Mouse (Mus musculus) liver, embryonic 16.5 days (tissue): ENCODE measurements around the gene Gtf2h1. TPM values are rescaled to one million over a fixed set of nuclear protein-coding genes. Genes with fewer than 3 reads are reported as not detected.

ENCODE experiments used
- ATAC-seq: fragments of 200-750 bp; cut with Nextera tagmentation; 2 replicates; pipeline ENCODE4 v1.8.0; 2017; ENCODE audit warnings: low read depth, mild to moderate bottlenecking, moderate number of reproducible peaks, moderate library complexity
- H3K27ac ChIP-seq: fragments of 300-500 bp; sonication (generic); 2 replicates; pipeline ENCODE4 v1.5.1; 2014; ENCODE audit warnings: mild to moderate bottlenecking, low read length
- H3K27me3 ChIP-seq: fragments of 300-500 bp; sonication (generic); 2 replicates; pipeline ENCODE4 v1.6.1; 2014; ENCODE audit warnings: low read depth, low read length, mixed read lengths; ENCODE audit not compliant: control insufficient read depth, insufficient read depth
- H3K36me3 ChIP-seq: fragments of 300-500 bp; sonication (generic); 2 replicates; pipeline ENCODE4 v1.6.1; 2014; ENCODE audit warnings: mild to moderate bottlenecking; ENCODE audit not compliant: control insufficient read depth, insufficient read depth
- H3K4me1 ChIP-seq: fragments of 300-500 bp; sonication (generic); 2 replicates; pipeline ENCODE4 v1.6.1; 2014; ENCODE audit warnings: low read depth, low read length, mixed read lengths; ENCODE audit not compliant: control insufficient read depth
- H3K4me2 ChIP-seq: fragments of 300-500 bp; sonication (generic); 2 replicates; pipeline ENCODE4 v1.6.1; 2014; ENCODE audit warnings: low read depth, low read length, mixed read lengths
- H3K4me3 ChIP-seq: fragments of 300-500 bp; sonication (generic); 2 replicates; pipeline ENCODE4 v1.5.1; 2014; ENCODE audit warnings: low read depth, mild to moderate bottlenecking, low read length
- H3K9ac ChIP-seq: fragments of 300-500 bp; sonication (generic); 2 replicates; pipeline ENCODE4 v1.6.1; 2014; ENCODE audit warnings: low read depth, low read length
- H3K9me3 ChIP-seq: fragments of 300-500 bp; sonication (generic); replicated peaks from 2 replicates; pipeline ENCODE4 v1.6.1; 2016; ENCODE audit warnings: low read length; ENCODE audit not compliant: control insufficient read depth
- WGBS: fragments of 180-500 bp; shearing (Covaris S2); extraction: QIAGEN DNeasy Blood & Tissue Kit; methylation state at CpG from one replicate; pipeline ENCODE4 v1.1.7; 2014; ENCODE audit not compliant: insufficient replicate concordance; 5-methylcytosine and 5-hydroxymethylcytosine counted together
- polyA plus RNA-seq: library from polyadenylated mRNA; unstranded; fragments of >200 nt; fragmentation: Nextera tagmentation; extraction: Ambion mirVana; gene quantifications from 2 replicates; pipeline ENCODE4 v1.2.1, GENCODE M21; 2015

Gene Gtf2h1
- polyA plus RNA-seq, 1 experiment from 2014 or later = 22.7 TPM

DNA sequence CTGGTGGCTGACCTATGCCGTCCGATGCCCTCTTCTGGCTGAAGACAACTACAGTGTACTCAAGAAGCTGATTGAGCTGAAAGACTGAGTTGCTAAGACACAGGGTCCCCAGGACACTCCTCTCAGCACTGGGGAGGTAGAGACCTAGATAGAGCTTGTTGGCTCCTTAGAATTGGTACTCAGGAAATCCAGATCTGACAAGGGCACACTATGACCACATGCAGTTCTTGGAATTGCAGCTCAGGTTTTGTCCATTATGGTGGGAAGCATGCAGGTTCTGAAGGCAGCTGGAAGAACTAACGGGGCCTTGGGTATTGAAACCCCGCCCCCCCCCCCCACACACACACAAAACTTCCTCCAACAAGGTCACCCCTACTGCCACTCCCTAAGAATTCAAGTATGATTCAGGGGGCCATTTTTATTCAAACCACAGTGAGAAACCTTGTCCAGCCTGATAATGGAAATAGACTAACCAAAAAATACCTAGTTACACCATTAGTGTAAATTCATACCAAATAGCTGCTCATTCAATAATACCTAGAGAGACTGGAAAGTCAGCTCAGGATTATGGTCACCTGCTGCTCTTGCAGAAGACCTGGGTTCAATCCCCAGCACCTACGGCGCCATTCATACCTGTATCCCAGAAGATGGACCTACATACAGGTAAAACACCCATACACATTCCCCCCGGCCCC, 60.1 kb downstream of the Gtf2h1 start:
- Histone ChIP-seq H3K27me3 (no peaks in the 10 kb centered on the region), H3K27ac (no peak overlapping the region), H3K9ac (no peak overlapping the region), H3K4me2 (no peak overlapping the region), H3K9me3 (no peaks in the 10 kb centered on the region), H3K4me1 (no peaks in the 10 kb centered on the region), H3K36me3 (peaks cover 31% of the 10 kb centered on the region), H3K4me3 (no peak overlapping the region)
- 54% methylated on average over 7 of the region's 7 CpGs for WGBS
- ATAC-seq = no peak

DNA sequence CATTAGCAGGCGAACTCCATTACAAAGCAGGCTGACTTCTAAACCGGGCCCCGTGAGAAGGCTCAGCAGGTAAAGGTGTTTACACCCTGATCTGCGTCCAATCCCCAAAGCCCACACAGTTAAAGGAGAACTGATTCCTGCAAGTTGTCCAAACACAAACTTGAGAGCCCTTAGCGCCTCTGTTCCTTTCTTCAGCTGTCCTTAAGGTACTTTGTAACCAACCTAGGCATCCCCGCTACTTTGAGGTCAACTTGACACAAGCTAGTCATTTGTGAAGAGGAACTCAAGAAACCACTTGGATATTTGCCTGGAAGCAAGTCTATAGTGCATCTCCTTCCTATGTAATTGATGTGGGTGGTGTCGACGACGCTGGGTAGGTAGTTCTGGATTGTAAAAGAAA, 61.5 kb downstream of the Gtf2h1 start:
- Histone ChIP-seq H3K27ac (no peak overlapping the region), H3K9ac (no peak overlapping the region), H3K4me3 (no peak overlapping the region), H3K4me1 (no peaks in the 10 kb centered on the region), H3K9me3 (no peaks in the 10 kb centered on the region), H3K4me2 (no peak overlapping the region), H3K27me3 (no peaks in the 10 kb centered on the region), H3K36me3 (peaks cover 18% of the 10 kb centered on the region)
- 62% methylated on average over 9 of the region's 9 CpGs for WGBS
- no peak for ATAC-seq

GRCm38 (mm10) chr7:46859031-46859430, 63.1 kb downstream of the Gtf2h1 start:
- Histone ChIP-seq H3K4me2 (no peak overlapping the region), H3K36me3 (peaks cover 7% of the 10 kb centered on the region), H3K9me3 (no peaks in the 10 kb centered on the region), H3K9ac (no peak overlapping the region), H3K27ac (no peak overlapping the region), H3K4me1 (no peaks in the 10 kb centered on the region), H3K27me3 (no peaks in the 10 kb centered on the region), H3K4me3 (no peak overlapping the region)
- 51% methylated on average over 6 of the region's 6 CpGs for WGBS
- ATAC-seq = no peak

- H3K27ac ChIP-seq = no peak within 1 kb of the TSS
- H3K9ac ChIP-seq = no peak within 1 kb of the TSS
- no peak within 1 kb of the TSS for H3K4me2 ChIP-seq
- H3K36me3 ChIP-seq = no peaks in the 10 kb centered on the region
- no peaks in the 10 kb centered on the region for H3K9me3 ChIP-seq
- no peaks in the 10 kb centered on the region for H3K4me1 ChIP-seq
- no peak within 1 kb of the TSS for H3K4me3 ChIP-seq
- no peaks in the 10 kb centered on the region for H3K27me3 ChIP-seq
- 32% methylated on average over 10 of the region's 10 CpGs for WGBS
- ATAC-seq = no peak
These were observed 65.1 kb downstream of the Gtf2h1 start, which contains the start of gene Ldhc for GRCm38 (mm10) chr7:46860996-46861395. Ldhc (plus strand) TSS chr7:46861203.

GRCm38 (mm10) chr7:46871988-46872387, 76.1 kb downstream of the Gtf2h1 start:
- Histone ChIP-seq H3K27ac (no peak overlapping the region), H3K9me3 (no peaks in the 10 kb centered on the region), H3K4me2 (no peak overlapping the region), H3K9ac (no peak overlapping the region), H3K4me3 (no peak overlapping the region), H3K27me3 (no peaks in the 10 kb centered on the region), H3K36me3 (no peaks in the 10 kb centered on the region), H3K4me1 (no peaks in the 10 kb centered on the region)
- ATAC-seq = no peak
- 23% methylated on average over 4 of the region's 4 CpGs for WGBS

Other genes with a start within 250 kb of the Gtf2h1 start
- gene Sergef, start 156.3 kb upstream of the Gtf2h1 start, polyA plus RNA-seq = 4.8 and 4.9 TPM in 2 replicates
- 0.06 TPM in 1 of 2 replicates, not detected in the other for gene Tph1, start 123.6 kb upstream of the Gtf2h1 start, polyA plus RNA-seq
- 11.8 and 12.6 TPM in 2 replicates for gene Saal1, start 85.4 kb upstream of the Gtf2h1 start, polyA plus RNA-seq
- 18.5 and 29.5 TPM in 2 replicates for gene Saa3, start 80.4 kb upstream of the Gtf2h1 start, polyA plus RNA-seq
- 10.2 and 13.6 TPM in 2 replicates for gene Saa4, start 63.5 kb upstream of the Gtf2h1 start, polyA plus RNA-seq
- gene Saa1, start 53.1 kb upstream of the Gtf2h1 start, polyA plus RNA-seq = not detected in 2 replicates
- not detected in 2 replicates for gene Saa2, start 44.3 kb upstream of the Gtf2h1 start, polyA plus RNA-seq
- 7.2 and 7.4 TPM in 2 replicates for gene Hps5, start within 50 bp of the Gtf2h1 start, polyA plus RNA-seq
- 2,014 and 2,183 TPM in 2 replicates for gene Ldha, start 45.4 kb downstream of the Gtf2h1 start, polyA plus RNA-seq
- 0.17 and 0.26 TPM in 2 replicates for gene Ldhc, start 65.1 kb downstream of the Gtf2h1 start, polyA plus RNA-seq
- gene Tsg101, start 123.9 kb downstream of the Gtf2h1 start, polyA plus RNA-seq = 54.4 and 54.6 TPM in 2 replicates
- gene Uevld, start 162.4 kb downstream of the Gtf2h1 start, polyA plus RNA-seq = 5.8 and 6.8 TPM in 2 replicates
- gene Gm9999, start 187.5 kb downstream of the Gtf2h1 start, polyA plus RNA-seq = not detected in 2 replicates
- 12.1 and 12.6 TPM in 2 replicates for gene Spty2d1, start 212.3 kb downstream of the Gtf2h1 start, polyA plus RNA-seq